Mouse (Mus musculus) midbrain, embryonic 12.5 days (tissue): Measurements from ENCODE around the gene Inf2. TPM values are rescaled to one million over a fixed set of nuclear protein-coding genes. Genes with fewer than 3 reads are reported as not detected.

ENCODE experiments used
- ATAC-seq: fragments of 200-750 bp; cut with Nextera tagmentation; 2 replicates; pipeline ENCODE4 v1.8.0; 2017; ENCODE audit warnings: low read depth, moderate TSS enrichment, moderate library complexity; ENCODE audit not compliant: low FRiP score
- H3K27ac ChIP-seq: fragments of 300-500 bp; sonication (generic); replicated peaks from 2 replicates; pipeline ENCODE4 v1.5.1; 2016; ENCODE audit warnings: mild to moderate bottlenecking
- H3K27me3 ChIP-seq: fragments of 300-500 bp; sonication (generic); 2 replicates; pipeline ENCODE4 v1.6.1; 2016; ENCODE audit warnings: mild to moderate bottlenecking
- H3K36me3 ChIP-seq: fragments of 300-500 bp; sonication (generic); 2 replicates; pipeline ENCODE4 v1.6.1; 2016
- H3K4me1 ChIP-seq: fragments of 300-500 bp; sonication (generic); 2 replicates; pipeline ENCODE4 v1.6.1; 2016
- H3K4me2 ChIP-seq: fragments of 300-500 bp; sonication (generic); replicated peaks from 2 replicates; pipeline ENCODE4 v1.6.1; 2016; ENCODE audit warnings: mild to moderate bottlenecking, moderate library complexity
- H3K4me3 ChIP-seq: fragments of 300-500 bp; sonication (generic); 2 replicates; pipeline ENCODE4 v1.5.1; 2016; ENCODE audit warnings: mild to moderate bottlenecking
- H3K9ac ChIP-seq: fragments of 300-500 bp; sonication (generic); replicated peaks from 2 replicates; pipeline ENCODE4 v1.6.1; 2016; ENCODE audit warnings: mild to moderate bottlenecking, moderate library complexity
- H3K9me3 ChIP-seq: fragments of 300-500 bp; sonication (generic); 2 replicates; pipeline ENCODE4 v1.6.1; 2016; ENCODE audit warnings: mild to moderate bottlenecking
- WGBS: fragments of 180-500 bp; shearing (Covaris S2); methylation state at CpG from one replicate; pipeline ENCODE4 v1.1.7; 2016; 5-methylcytosine and 5-hydroxymethylcytosine counted together
- polyA plus RNA-seq: library from polyadenylated mRNA; unstranded; fragments of >200 nt; fragmentation: Nextera tagmentation; extraction: Ambion mirVana; gene quantifications from 2 replicates; pipeline ENCODE4 v1.2.1, GENCODE M21; 2016

The Inf2 gene
- polyA plus RNA-seq, 1 experiment from 2014 or later, result 1.3 TPM

- no peak for ATAC-seq
- Histone ChIP-seq H3K9ac (no peak overlapping the region), H3K4me3 (no peak overlapping the region), H3K9me3 (no peaks in the 10 kb centered on the region), H3K27ac (peak overlapping the region; percentile 47; the same call in 1 of the 2 replicates), H3K4me2 (no peak overlapping the region), H3K4me1 (no peaks in the 10 kb centered on the region; the same call in 1 of the 2 replicates), H3K27me3 (no peaks in the 10 kb centered on the region), H3K36me3 (peaks cover 91% of the 10 kb centered on the region)
- 96% methylated on average over 5 of the region's 5 CpGs for WGBS
Measured at GRCm38 (mm10) chr12:112654076-112654475, 65.5 kb downstream of the Inf2 start.

- 97% methylated on average over 7 of the region's 7 CpGs for WGBS
- Histone ChIP-seq H3K27ac (no peak overlapping the region), H3K9ac (no peak overlapping the region), H3K27me3 (no peaks in the 10 kb centered on the region), H3K36me3 (peaks cover 95% of the 10 kb centered on the region), H3K4me1 (peaks cover 38% of the 10 kb centered on the region), H3K4me3 (no peak overlapping the region), H3K4me2 (no peak overlapping the region), H3K9me3 (no peaks in the 10 kb centered on the region)
- no peak for ATAC-seq
Measured at GRCm38 (mm10) chr12:112658619-112659018, 70.0 kb downstream of the Inf2 start.

DNA sequence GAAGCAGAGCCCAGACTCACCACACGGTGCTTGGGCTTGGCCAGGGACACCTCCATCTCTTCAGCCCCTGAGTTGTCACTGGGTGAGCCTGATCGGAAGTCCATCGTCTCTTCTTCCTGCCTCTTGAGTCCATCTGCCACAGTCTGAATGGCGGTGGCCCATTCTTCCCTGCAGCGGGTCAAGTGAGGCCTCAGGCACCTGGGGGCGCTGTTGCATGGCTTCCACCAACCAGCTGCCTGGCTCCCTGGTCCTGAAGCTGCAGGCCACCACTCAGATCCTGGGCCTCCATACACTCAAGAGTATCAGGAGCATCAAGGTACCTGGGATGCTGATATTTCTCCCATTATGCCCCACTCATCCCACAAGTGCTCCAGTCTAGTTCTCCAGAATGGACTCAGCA, 70.5 kb downstream of the Inf2 start:
- 75% methylated on average over 6 of the region's 6 CpGs for WGBS
- H3K4me1 ChIP-seq, result peaks cover 43% of the 10 kb centered on the region
- H3K4me2 ChIP-seq, result no peak overlapping the region
- no peaks in the 10 kb centered on the region for H3K27me3 ChIP-seq
- 0 out of 2 replicates have a peak overlapping the region, but pooled peaks have one; percentile 16 for H3K9ac ChIP-seq
- H3K9me3 ChIP-seq, result no peaks in the 10 kb centered on the region
- peaks cover 90% of the 10 kb centered on the region for H3K36me3 ChIP-seq
- no peak for ATAC-seq
- H3K27ac ChIP-seq, result no peak overlapping the region
- no peak overlapping the region for H3K4me3 ChIP-seq

- Histone ChIP-seq H3K4me3 (no peak overlapping the region), H3K4me2 (peak overlapping the region; percentile 40), H3K36me3 (peaks cover 86% of the 10 kb centered on the region)
Measured at GRCm38 (mm10) chr12:112660576-112661326, 72.2 kb downstream of the Inf2 start.

DNA sequence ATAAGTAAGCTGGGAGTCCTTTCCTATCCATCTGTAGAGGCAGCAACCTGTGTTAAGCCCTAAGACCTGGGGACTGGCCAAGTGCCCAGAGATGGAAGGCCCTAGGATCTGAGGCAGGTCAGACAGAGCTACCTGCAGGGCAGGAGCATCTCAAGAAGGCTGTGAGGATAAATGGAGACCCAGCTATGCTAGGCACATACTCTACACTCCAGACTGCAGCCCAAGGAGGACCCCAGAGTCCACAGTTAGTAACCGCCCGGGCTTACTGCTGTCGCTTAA, 72.7 kb downstream of the Inf2 start:
- H3K4me2 ChIP-seq, result peak overlapping the region; percentile 40
- no peak overlapping the region for H3K4me3 ChIP-seq
- peak overlapping the region; percentile 96 for H3K27ac ChIP-seq
- H3K9me3 ChIP-seq, result no peaks in the 10 kb centered on the region
- H3K27me3 ChIP-seq, result no peaks in the 10 kb centered on the region
- 70% methylated on average over 3 of the region's 3 CpGs for WGBS
- peaks cover 86% of the 10 kb centered on the region for H3K36me3 ChIP-seq
- ATAC-seq, result no peak
- peak overlapping the region; percentile 46; the same call in 1 of the 2 replicates for H3K9ac ChIP-seq
- H3K4me1 ChIP-seq, result peaks cover 64% of the 10 kb centered on the region

More at GRCm38 (mm10) chr12:112660576-112661326, 72.2 kb downstream of the Inf2 start:
- peak overlapping the region; percentile 96 for H3K27ac ChIP-seq
- WGBS, result 31% methylated on average over 5 of the region's 5 CpGs
- H3K27me3 ChIP-seq, result no peaks in the 10 kb centered on the region
- H3K9ac ChIP-seq, result peak overlapping the region; percentile 46; the same call in 1 of the 2 replicates
- peaks cover 59% of the 10 kb centered on the region for H3K4me1 ChIP-seq
- H3K9me3 ChIP-seq, result no peaks in the 10 kb centered on the region
- peak; percentile 51 for ATAC-seq

DNA sequence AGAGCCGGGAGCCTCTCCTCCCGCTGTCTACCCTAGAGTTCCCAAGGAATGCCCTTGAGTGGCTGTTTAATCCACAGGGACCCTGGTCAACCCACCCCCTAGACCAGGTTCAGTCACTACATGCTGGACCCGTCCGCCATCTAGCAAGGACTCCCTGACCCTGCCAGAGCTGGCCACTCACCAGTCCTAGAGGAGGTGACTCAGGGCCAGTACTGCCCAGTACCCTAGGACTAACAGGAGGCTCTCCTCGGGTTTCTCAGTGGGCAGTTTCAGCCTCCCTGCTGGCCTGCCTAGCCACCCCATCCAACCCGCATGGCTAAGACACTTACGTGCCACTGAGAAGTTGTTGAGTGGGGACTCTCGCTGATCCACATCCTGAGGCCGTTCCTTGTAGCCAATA, 73.3 kb downstream of the Inf2 start:
- H3K9ac ChIP-seq, result no peak overlapping the region; the same call in 1 of the 2 replicates
- no peaks in the 10 kb centered on the region for H3K9me3 ChIP-seq
- peaks cover 70% of the 10 kb centered on the region for H3K4me1 ChIP-seq
- no peak overlapping the region for H3K4me3 ChIP-seq
- H3K4me2 ChIP-seq, result no peak overlapping the region
- peak overlapping the region; percentile 96 for H3K27ac ChIP-seq
- WGBS, result 79% methylated on average over 9 of the region's 9 CpGs
- H3K36me3 ChIP-seq, result peaks cover 86% of the 10 kb centered on the region
- no peaks in the 10 kb centered on the region for H3K27me3 ChIP-seq
- no peak for ATAC-seq

GRCm38 (mm10) chr12:112663303-112663702, 74.7 kb downstream of the Inf2 start:
- ATAC-seq, result no peak
- peaks cover 83% of the 10 kb centered on the region for H3K4me1 ChIP-seq
- 90% methylated on average over 11 of the region's 11 CpGs for WGBS
- 0 out of 2 replicates have a peak overlapping the region, but pooled peaks have one; percentile 7 for H3K9ac ChIP-seq
- peaks cover 86% of the 10 kb centered on the region for H3K36me3 ChIP-seq
- no peaks in the 10 kb centered on the region for H3K9me3 ChIP-seq
- H3K4me2 ChIP-seq, result peak overlapping the region; percentile 35
- H3K27me3 ChIP-seq, result no peaks in the 10 kb centered on the region
- no peak overlapping the region for H3K4me3 ChIP-seq
- peak overlapping the region; percentile 96 for H3K27ac ChIP-seq

DNA sequence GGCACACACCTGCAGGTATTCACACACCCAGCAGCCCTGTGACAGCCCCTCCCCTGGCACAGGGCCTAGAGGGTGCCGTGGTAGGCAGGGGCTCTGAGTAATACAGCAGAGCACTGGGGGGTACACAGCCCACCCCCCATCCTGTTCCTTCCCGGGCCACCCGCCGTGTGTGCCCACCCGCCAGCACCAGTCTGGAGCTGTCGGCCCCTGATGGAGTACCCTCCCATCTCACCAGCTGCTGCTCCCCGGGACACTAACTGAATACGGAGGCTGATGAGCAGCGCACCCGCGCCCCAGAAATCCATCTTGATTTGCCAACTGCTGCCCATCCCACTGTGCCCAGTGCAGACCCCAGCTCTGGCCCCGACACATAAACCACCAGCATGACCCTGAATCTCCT, 75.1 kb downstream of the Inf2 start:
- peak; percentile 48 for ATAC-seq
- H3K4me3 ChIP-seq, result 0 out of 2 replicates have a peak overlapping the region, but pooled peaks have one; percentile 3
- WGBS, result 77% methylated on average over 12 of the region's 12 CpGs
- H3K4me2 ChIP-seq, result peak overlapping the region; percentile 35
- peaks cover 86% of the 10 kb centered on the region for H3K36me3 ChIP-seq
- peaks cover 86% of the 10 kb centered on the region for H3K4me1 ChIP-seq
- H3K9me3 ChIP-seq, result no peaks in the 10 kb centered on the region
- no peaks in the 10 kb centered on the region for H3K27me3 ChIP-seq
- H3K27ac ChIP-seq, result peak overlapping the region; percentile 96
- H3K9ac ChIP-seq, result peak overlapping the region; percentile 7; the same call in 1 of the 2 replicates

DNA sequence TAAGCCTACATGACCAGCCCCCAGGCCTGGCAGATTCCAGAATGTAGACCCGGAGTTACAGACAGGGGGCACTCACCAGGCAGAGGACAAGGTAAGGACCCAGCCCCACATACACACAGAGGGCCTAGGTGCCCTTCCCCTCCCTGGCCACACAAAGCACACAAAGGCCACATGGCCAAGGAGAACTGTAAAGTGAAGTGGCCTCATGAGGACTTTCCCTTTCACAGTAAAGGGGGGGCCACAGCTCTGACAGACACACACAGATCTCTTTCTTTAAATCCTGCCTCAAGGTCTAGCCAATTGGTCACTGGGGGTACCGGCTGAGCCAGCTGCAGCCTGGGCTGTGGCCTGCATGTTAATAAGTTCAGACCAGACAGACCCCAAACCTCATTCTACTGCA, 75.5 kb downstream of the Inf2 start:
- peak overlapping the region; percentile 7; the same call in 1 of the 2 replicates for H3K9ac ChIP-seq
- H3K9me3 ChIP-seq, result no peaks in the 10 kb centered on the region
- peaks cover 86% of the 10 kb centered on the region for H3K4me1 ChIP-seq
- 0 out of 2 replicates have a peak overlapping the region, but pooled peaks have one; percentile 3 for H3K4me3 ChIP-seq
- WGBS, result 39% methylated on average over 2 of the region's 2 CpGs
- H3K4me2 ChIP-seq, result peak overlapping the region; percentile 35
- H3K36me3 ChIP-seq, result peaks cover 86% of the 10 kb centered on the region
- peak; percentile 67 for ATAC-seq
- peak overlapping the region; percentile 96 for H3K27ac ChIP-seq
- no peaks in the 10 kb centered on the region for H3K27me3 ChIP-seq

- no peaks in the 10 kb centered on the region for H3K27me3 ChIP-seq
- H3K4me1 ChIP-seq, result peaks cover 86% of the 10 kb centered on the region
- H3K27ac ChIP-seq, result peak overlapping the region; percentile 96
- peak overlapping the region; percentile 34 for H3K9ac ChIP-seq
- ATAC-seq, result peak; percentile 1; the same call in 1 of the 2 replicates
- 76% methylated on average over 5 of the region's 5 CpGs for WGBS
- peaks cover 86% of the 10 kb centered on the region for H3K36me3 ChIP-seq
- no peak overlapping the region for H3K4me3 ChIP-seq
- peak overlapping the region; percentile 35; the same call in 1 of the 2 replicates for H3K4me2 ChIP-seq
- H3K9me3 ChIP-seq, result no peaks in the 10 kb centered on the region
Measured at GRCm38 (mm10) chr12:112664656-112665055, 76.1 kb downstream of the Inf2 start.
